Mouse (Mus musculus): ENCODE data around the gene Filip1l.

Gene Filip1l

DNA sequence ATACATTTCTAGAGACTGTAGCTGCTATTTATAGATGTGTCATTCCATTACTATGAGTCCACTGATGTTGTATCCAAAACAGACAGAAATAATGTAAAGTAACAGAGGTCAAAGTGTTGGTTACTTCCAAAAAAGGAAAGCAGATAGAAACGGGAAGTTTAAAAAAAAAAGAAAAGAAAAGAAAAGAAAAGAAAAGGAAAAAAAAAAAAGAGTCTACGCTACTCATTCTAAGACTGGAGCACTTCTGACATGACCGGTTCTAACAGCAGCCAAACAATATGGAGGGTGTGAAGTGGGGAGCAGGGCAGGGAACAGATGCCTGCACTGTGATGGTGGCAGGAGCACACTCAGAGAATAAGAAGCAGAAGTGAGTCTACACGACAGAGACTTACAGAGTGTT is 175.6 kb downstream of the Filip1l start:
- DNase-seq (ENCODE audit: low spot score in 2 of 2), result no peak

DNA sequence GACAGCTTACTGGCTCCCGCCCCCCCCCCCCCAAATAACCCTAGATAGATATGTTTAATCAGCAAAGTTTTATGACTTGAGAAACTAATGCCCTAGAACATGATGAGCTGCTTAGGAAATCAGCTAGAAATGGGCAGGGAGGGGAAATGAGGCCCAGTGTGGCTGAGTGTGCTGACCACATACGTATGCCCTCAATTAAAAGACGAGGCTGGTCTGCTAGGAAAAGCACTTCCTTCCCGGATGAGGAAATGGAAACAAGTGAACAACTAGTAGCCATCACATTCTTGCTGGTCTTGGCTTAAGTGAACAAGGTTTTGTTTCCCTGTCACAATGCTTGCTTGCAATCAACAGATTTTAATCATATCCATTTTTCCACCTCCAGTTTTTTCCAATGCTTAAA is 177.7 kb downstream of the Filip1l start:
- DNase-seq (ENCODE audit: low spot score in 2 of 2), result no peak

DNA sequence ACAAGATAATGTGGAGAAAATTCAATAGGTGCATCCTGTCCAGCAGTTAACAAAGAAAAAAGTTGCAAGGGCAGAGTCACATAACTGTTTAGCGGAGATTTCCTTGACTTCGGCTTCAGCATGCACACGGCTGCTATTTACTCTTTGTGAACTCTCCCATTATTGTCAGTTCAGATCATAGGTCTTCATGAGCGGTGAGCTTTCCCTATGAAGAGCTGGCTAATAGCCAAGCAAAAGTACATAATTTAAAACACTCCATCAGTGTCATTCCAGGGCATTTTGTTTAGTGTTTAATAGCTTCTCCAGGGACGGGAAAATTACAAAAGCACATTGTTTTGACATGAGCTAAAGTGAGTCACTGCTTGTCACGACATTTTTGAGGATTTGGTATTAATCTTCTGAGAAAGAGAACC is 179.2 kb downstream of the Filip1l start:
- no peak for DNase-seq (ENCODE audit: low spot score in 2 of 2)

DNA sequence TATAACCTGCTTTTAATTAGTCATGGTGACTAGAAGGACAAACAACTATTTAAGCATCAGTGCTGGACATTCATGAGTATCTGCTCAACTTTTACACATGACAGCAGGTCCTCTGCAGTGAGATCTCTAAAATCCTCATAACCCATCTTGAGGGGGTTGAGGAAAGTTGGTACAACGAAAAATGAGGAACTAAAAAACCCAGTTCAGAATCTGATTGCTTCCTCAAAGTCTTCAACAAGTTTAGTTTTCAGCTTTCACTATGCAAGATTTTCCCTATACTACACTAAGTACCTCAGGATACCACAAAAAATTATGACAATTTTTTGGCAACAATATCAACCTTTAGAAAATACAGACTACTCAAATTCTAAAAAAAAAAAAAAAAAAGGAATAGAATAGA is 181.5 kb downstream of the Filip1l start:
- DNase-seq (ENCODE audit: low spot score in 2 of 2), result no peak

DNA sequence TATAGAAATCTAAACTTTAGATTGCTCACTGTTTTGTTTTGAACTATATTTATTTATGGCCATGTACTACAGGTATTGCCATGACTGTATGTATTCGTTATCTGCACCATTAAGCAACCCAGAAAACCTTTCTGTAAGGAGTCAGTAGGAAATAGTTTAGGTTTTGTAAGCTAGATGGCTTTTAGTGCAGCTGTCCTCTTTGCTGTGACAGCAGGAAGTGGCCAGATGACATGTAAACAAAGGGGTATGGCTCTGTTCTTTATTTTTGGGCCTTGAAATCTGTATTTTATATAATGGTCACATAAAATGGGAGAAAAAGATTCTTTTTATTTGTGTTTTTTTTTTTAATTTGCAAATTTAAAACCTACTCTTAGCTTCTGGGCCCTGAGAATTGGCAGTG is 181.9 kb downstream of the Filip1l start:
- DNase-seq (ENCODE audit: low spot score in 2 of 2), result no peak

DNA sequence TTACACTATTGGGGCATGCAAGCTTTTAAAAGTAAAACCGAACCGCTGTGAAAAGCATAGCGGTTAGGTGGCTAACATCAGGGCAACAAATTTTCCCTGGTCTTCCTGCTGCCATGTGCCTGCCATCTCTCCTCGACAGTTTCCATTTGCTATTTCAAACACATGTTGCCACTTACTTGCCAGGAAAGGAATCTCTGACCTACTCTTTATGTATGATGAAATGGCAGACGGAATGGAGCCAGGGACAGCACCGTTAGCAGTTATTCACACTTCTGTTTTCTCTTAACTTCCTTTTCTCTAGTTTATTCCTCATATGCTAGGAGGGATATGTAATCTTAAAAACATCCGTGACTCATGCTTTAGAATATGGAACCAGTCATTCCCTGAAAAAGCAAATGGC is 183.6 kb downstream of the Filip1l start:
- no peak for DNase-seq (ENCODE audit: low spot score in 2 of 2)

DNA sequence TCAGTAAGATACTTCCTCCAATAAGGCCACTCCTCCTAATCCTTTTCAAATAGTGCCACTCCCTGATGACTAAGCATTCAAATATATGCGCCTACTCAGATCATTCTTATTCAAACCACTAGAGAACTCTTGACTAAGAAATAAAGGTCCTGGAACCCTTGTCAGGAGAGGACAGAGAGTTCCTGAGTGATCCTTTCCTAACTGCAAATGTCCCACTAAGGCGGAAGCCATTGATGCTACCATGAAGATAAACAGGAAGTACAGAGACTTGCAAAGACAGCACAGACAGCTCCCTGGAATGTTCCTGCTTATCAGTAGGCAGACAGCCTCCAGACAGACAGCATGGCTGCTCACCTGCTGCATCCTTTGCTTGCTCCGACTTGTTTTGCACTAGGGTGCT is 190.3 kb downstream of the Filip1l start:
- no peak for DNase-seq (ENCODE audit: low spot score in 2 of 2)

DNA sequence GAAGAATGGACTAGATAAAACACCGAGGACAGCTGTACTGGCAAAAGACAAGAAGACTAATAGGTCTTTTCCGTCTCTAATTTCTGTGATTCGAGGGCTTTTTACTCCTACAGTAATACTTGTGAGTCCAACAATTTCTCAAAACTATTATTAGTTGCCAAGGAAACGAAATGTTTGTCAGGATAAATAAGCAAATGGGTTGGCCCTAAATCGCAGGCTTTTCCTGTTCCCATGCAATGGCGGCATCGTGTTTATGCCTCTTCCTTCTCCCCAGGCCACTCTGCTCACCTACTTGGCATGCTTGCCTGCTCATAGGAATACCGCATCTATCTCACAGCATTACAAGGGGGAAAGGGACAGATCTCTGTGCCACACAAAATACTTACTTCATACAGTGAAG is 191.5 kb downstream of the Filip1l start:
- no peak for DNase-seq (ENCODE audit: low spot score in 2 of 2)

DNA sequence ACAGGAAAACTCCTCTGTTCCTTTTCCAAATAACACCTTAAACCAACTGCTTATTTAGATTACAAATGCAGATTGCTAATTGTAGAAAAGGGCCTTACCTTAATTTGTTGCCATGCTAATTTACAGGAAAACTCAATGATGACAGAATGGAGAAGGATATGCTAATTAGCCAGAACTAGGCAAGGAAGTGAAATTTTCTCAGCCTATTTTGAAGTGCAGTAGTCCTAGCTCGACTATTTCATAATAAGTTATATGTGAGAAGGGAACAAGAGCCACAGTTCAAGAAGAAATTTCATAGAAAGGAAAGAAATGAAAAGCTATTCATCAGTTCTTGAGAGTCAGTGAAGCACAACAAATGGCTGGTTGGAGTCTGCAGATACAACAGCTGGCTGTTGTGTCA is 193.5 kb downstream of the Filip1l start:
- no peak for DNase-seq (ENCODE audit: low spot score in 2 of 2)

DNA sequence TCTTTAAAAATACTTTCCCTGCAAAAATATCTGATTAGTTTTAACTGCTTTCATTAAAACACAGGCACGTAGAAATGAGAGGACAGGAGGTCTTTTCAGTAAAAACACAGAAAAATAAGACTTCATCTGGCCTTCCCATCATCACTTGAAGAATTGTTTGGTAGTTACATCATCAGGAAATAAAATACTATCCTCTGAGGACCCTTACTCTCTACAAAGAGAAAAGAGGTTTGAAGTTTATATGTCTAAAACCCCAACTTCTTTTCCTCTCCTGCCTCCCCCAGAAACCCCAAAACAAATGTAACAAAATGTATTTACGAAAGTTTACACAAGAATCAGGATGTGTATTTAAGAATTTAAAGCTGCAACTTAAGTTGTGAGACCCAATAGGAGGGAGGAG is 195.7 kb downstream of the Filip1l start:
- no peak for DNase-seq (ENCODE audit: low spot score in 2 of 2)

DNA sequence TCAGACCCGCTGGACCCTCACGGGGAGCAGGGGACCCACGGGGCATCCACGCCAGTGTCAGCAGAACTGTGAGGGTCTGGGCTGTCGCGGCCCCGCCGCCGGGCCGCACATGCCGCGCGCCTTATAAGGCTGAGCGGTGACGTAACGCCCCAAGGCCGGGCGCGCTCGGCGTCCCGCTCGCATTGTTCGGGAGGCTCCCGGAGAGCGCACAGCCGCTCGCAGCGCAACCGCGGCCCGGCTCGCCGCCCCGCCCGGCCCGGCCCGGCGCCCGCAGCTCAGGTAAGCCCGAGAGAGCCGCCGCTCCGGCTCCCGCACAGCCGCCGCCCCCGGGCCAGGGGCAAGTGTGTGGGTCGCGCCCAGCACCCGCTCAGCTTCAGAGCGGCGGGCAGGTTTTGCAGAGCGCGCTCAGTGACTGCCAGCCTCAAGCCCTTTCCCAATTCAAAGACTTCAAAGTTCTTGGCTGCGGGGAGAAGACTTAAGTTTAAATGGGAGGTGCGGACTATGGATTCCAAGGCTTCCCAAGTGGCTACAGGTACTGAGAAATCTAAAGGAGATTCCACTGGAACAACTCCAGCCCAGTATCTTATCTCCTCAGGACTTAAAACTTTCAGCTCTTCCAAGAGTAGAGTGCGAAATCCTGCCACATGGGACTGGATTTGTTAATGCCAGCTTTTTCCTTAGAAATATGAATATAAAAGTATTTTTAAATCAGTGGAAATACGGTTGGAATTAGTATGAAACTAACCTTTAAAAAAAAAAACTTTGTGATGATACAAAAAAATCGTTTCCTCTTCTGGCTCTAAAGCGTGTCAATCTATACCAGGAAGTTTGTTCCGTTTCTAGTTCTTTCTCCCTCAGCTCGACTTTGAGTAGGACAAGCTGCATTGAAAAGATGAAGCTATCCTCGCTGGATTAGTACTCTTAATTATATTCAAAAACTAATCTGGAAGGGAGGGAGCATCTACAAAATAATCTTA is 196.5 kb downstream of the Filip1l start:
- peak; percentile 38 to 64 for DNase-seq (ENCODE audit: low spot score in 2 of 2)

DNA sequence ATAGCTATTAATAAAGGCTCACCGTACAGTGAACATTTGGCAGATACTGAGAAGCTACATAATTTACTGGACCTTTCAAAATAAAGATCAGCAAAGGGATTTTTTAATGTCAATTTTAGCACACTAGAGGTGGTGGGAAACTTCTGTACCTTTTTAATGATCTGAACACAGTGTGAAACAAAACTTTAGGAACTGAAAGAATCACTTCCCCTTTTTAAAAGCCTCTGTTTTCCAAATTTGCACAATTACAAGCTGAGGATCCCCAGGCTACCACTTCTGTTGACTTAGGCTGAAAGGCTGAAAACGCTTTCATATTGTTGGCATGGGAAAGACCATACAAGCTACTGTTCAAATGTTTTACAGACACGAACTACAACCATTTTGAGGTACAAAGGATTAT is 197.2 kb downstream of the Filip1l start:
- DNase-seq (ENCODE audit: low spot score in 2 of 2), result no peak

DNA sequence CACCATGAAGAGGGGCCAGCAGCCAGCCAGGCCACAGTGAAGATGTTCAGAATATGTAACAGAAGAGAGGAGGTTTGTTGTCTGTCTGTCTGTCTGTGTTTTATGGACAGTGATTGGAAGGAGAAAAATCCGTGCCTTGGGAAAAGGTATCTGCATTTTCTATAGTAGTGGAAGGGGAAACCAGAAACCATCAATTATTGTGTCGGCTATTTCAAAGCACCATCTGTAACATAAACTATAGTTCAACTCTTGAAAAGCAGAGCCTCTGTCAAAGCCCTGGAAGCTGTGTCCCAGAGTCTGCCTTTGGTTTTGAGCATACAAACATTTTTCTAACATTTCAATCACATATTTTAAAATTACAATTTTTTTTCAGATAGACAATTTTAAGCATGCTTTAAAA is 197.9 kb downstream of the Filip1l start:
- DNase-seq (ENCODE audit: low spot score in 2 of 2), result no peak

DNA sequence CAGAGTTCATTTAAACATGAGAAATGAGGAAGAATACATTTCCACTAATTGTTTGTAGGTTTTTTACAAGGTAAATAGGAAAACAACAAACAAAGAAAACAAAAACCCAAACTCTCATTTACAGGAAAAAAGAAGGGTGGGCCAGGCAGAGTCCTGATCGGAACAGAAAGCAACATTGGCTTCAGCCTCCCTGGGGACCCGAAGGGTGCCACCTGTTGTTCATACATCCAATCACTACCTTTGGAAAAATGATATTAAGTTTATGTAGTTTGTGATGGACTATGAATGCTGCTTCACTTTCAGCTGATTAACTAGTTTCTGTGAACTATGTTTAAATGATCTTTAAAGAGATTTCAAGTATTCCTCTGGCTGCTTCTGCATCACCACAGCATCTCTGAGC is 198.7 kb downstream of the Filip1l start:
- no peak for DNase-seq (ENCODE audit: low spot score in 2 of 2)

DNA sequence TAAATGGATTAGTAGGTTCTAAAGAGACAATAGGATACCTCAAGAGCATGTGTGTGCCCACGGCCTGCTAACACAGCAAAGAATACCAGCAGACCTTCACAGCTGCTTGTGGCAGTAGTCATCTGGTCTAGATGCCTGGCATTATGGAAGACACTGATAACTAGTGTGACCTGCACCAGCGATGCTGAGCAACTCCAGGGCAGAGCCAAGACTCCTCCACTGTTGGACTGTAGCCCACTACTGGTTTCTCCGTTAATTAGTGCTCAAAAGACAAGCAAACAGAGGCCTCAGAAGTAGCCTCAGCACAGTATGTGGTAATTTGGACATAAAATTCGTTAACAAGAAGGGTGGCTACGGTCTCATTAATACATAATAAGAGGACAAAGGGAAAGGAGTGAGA is 199.8 kb downstream of the Filip1l start:
- DNase-seq (ENCODE audit: low spot score in 2 of 2), result no peak

DNA sequence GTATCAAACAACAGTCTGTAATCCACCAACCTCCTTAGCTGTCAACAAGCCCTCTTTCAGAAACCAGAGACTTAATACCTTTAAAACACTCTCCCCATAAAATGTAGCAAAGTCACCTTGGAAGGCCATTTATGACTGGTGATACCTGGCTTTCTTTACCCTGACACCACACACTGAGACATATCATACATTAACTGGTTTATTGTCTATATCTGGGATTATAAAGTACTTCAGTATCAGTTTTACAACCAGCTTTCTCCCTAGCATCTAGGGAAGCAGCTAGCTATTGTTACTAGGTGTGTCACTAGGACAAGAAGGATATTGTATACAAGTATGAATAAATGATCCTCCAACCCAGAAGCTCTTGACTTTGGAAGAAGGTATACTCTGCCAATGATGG is 200.3 kb downstream of the Filip1l start:
- no peak for DNase-seq (ENCODE audit: low spot score in 2 of 2)

DNA sequence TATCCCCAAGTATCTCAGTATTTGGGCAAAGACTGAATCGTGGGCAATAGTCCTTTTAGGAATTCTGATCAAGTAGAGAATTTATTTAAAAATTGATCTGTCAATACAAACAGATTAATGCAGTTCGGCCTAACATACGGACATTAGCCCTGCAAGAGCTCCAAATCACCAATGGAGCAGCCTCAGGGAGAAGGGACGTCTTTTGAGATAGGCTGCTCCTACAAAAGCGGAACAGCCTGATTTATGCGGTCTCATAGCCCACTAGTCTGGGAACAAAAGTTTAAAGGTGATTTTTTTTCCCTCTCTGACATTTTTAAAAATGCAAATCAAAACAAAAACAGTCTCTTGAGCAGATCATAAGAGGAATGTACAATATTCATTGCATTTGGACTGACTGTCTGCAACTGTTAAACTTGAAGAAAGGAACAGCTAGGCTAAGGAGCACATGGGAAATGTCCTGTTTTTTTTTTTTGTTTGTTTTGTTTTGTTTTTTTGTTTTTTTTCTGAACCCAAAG is 202.1 kb downstream of the Filip1l start:
- DNase-seq (ENCODE audit: low spot score in 2 of 2), result no peak

DNA sequence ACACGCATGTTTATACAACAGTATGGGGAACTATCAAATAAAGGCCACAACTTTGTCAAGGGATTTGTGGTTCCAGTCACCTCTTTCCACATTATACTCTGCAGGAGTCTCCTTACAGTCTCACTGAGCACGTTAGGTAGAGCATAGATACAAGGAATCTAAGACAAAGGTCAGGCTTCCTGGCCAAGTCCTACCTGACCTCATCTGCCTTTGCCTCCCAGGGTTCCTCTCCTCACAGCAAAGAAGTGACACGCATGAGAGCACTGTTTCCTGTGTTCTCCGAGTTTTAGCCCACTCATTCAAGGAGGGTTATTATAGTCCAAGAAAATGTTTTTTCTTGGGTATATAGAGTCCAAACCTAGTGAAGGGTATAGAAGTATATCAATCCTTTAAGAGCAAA is 202.8 kb downstream of the Filip1l start:
- DNase-seq (ENCODE audit: low spot score in 2 of 2), result no peak

DNA sequence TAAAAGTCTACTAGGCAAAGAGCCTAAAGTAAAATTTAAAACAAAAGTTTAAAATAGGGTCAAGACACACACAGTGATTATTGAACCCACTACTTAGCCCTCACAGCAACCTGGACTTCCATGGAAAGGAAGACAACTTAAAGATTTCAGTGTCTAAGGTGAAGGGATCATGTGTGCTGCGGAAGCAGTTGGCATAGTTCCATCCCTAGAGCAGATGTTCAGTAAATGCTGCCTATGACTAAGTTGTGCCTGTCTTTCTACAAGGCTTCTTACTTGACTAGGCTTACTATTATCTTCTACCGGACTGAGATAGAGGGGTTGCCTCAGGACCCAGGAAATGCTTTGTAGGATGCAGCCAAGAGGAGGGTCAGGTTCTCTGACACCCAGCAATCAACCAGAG is 203.4 kb downstream of the Filip1l start:
- DNase-seq (ENCODE audit: low spot score in 2 of 2), result no peak

DNA sequence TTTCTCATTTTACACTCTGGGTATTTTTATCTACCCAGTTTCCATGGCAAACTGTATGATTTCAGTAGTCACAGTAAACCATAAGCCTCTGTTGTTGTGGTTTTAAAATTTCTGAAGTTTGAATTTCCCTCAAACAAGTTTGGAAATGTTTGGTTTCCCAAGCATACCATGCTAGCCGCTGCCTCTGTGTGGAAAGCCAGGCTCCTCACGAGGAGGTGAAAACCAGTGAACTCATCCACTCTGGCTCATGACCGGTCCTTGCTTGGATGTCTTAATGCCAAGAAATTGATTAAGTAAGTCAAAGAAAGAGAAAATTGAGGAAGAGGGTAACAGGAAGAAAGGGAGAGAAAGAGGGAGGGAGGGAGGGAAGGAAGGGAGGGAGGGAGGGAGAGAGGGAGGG is 205.4 kb downstream of the Filip1l start:
- DNase-seq (ENCODE audit: low spot score in 2 of 2), result no peak

DNA sequence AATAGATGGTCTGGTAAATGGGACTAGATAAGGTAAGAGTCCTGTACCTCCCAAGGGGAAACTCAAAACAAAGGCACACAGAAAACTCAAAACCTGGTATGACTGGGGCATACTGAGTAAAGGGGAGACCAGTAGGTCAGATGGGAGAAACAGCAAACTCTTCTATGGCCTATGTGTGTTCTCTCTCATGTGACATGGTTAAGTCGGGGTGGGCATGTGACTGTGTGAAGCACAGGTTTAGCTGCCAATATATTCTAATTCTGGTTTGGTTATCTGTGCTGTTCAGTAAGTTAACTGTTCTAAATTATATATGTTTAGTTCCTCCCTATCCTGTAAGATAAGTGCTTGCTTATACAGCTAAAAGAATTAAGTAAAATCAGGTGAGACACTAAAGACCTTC is 207.3 kb downstream of the Filip1l start:
- DNase-seq (ENCODE audit: low spot score in 2 of 2), result no peak

DNA sequence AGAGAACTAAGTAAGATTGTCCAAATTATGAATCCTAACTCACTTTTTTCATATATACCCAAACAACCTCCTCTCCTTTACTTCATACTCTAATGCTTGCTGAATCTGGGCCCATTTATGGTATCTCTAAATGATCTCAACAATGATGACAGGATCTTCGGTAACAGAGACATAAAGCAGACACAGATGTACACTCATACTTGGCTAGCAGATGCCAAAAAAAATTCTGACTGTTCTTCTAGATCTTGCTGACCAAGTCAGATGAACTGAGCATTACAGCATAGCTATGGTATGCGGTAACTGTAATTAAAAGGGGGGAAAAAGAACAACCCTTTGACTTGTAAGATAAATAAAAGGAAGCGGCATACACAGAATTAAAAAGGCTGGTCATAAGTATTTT is 210.6 kb downstream of the Filip1l start:
- no peak for DNase-seq (ENCODE audit: low spot score in 2 of 2)

DNA sequence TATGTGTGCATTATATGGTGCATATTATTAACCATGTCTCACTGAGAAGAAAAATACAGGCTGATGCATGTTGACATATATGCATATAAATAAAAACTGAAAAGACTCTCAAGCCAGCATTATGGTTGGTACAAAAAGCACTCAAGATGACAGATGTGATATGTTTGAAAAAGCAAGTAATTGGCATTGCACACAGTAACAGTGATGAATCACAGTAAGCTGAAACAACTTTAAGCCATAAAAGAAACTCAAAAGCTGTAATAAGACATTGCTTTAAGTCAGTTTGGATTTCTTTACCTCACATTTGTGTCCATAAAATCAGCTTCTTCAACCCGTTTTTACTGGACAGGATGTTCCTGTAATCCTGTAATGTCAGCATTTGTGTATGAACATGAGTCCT is 211.9 kb downstream of the Filip1l start:
- DNase-seq (ENCODE audit: low spot score in 2 of 2), result no peak

DNA sequence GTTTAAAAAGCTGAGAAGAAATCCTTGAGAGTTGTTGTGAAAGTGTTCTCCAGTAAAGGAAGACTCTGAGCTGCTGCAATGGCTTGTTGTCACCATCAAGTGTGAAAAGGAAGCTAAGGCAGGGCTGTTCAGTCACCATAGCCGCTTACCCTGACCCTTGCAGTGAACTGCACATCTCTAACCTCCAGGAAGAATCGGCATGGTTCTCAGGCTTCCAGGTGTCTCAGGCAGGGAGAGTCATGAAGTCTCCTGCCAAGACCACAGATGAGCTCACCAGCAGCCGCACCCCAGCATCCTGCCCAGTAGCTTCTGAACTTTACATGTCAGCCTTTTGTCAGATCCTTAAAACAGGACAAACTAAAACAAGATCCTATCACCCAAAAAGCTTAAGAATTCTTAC is 213.3 kb downstream of the Filip1l start:
- DNase-seq (ENCODE audit: low spot score in 2 of 2), result no peak

All from spleen, postnatal 14 days (tissue).